Mouse (Mus musculus): ENCODE data around the gene Ctla2b. TPM values are rescaled to one million over a fixed set of nuclear protein-coding genes. Genes with fewer than 3 reads are reported as not detected.
"Not testable (repeated sequence)": the region's sequence is repeated elsewhere in the genome, so short reads cannot be mapped to it uniquely, and the experiment has no call there.

The Ctla2b gene
- 5.3 and 6.1 TPM in 2 replicates for polyA plus RNA-seq (2015; fragmentation: Nextera tagmentation; extraction: Ambion mirVana)

- Histone ChIP-seq H3K27me3 (ENCODE audit: control insufficient read depth, insufficient read depth, low read length) (no peaks in the 10 kb centered on the region), H3K36me3 (ENCODE audit: control insufficient read depth, insufficient read depth) (no peaks in the 10 kb centered on the region), H3K4me3 (ENCODE audit: low read length) (no peak within 1 kb of the TSS), H3K4me2 (ENCODE audit: low read depth, low read length) (no peak within 1 kb of the TSS), H3K9ac (ENCODE audit: low read length) (no peak within 1 kb of the TSS), H3K9me3 (replicated peaks; ENCODE audit: control insufficient read depth, low read length) (no peaks in the 10 kb centered on the region), H3K27ac (ENCODE audit: low read length) (peak within 1 kb of the TSS; percentile 68), H3K4me1 (ENCODE audit: control insufficient read depth, insufficient read depth, low read length) (no peaks in the 10 kb centered on the region)
- peak; percentile 95 for ATAC-seq (replicated peaks; ENCODE audit: extremely low read depth, insufficient read depth, low FRiP score)
- WGBS = 44% methylated on average over 3 of the region's 3 CpGs
Observed at GRCm38 (mm10) chr13:60897328-60897727, at the start of gene Ctla2b. TSS of gene Ctla2b (minus strand) at chr13:60897447.

- 71% methylated on average over 3 of the region's 3 CpGs for WGBS
Observed at GRCm38 (mm10) chr13:60941884-60942283, 44.6 kb upstream of the Ctla2b start, which contains the start of gene Tpbpa. TSS of gene Tpbpa (minus strand) at chr13:60941984.

GRCm38 (mm10) chr13:60936500-60936901, 39.3 kb upstream of the Ctla2b start, which contains the start of the genes Gm49391 and Ctla2a:
TSS of gene Gm49391 (minus strand) at chr13:60936571.
TSS of gene Ctla2a (minus strand) at chr13:60936625.
- 31% methylated on average over 5 of the region's 5 CpGs for WGBS
- H3K4me3 ChIP-seq (ENCODE audit: low read length) = no peak within 1 kb of the TSS
- peak; percentile 96 for ATAC-seq (replicated peaks; ENCODE audit: extremely low read depth, insufficient read depth, low FRiP score)
- no peak within 1 kb of the TSS for H3K4me2 ChIP-seq (ENCODE audit: low read depth, low read length)
- H3K27me3 ChIP-seq (ENCODE audit: control insufficient read depth, insufficient read depth, low read length) = no peaks in the 10 kb centered on the region
- no peaks in the 10 kb centered on the region for H3K9me3 ChIP-seq (replicated peaks; ENCODE audit: control insufficient read depth, low read length)
- peak within 1 kb of the TSS; percentile 69 for H3K27ac ChIP-seq (ENCODE audit: low read length)
- H3K9ac ChIP-seq (ENCODE audit: low read length) = no peak within 1 kb of the TSS
- no peaks in the 10 kb centered on the region for H3K4me1 ChIP-seq (ENCODE audit: control insufficient read depth, insufficient read depth, low read length)
- no peaks in the 10 kb centered on the region for H3K36me3 ChIP-seq (ENCODE audit: control insufficient read depth, insufficient read depth)

More at GRCm38 (mm10) chr13:60941884-60942283, 44.6 kb upstream of the Ctla2b start, which contains the start of gene Tpbpa:
- ATAC-seq (replicated peaks; ENCODE audit: extremely low read depth, insufficient read depth, low FRiP score); H3K36me3 ChIP-seq (ENCODE audit: control insufficient read depth, insufficient read depth); H3K4me2 ChIP-seq (ENCODE audit: low read depth, low read length); H3K9ac ChIP-seq (ENCODE audit: low read length); H3K4me3 ChIP-seq (ENCODE audit: low read length); H3K27me3 ChIP-seq (ENCODE audit: control insufficient read depth, insufficient read depth, low read length); H3K27ac ChIP-seq (ENCODE audit: low read length); H3K4me1 ChIP-seq (ENCODE audit: control insufficient read depth, insufficient read depth, low read length); H3K9me3 ChIP-seq (replicated peaks; ENCODE audit: control insufficient read depth, low read length): not testable (repeated sequence)

- not testable (repeated sequence) for H3K4me3 ChIP-seq (ENCODE audit: low read length); H3K27me3 ChIP-seq (ENCODE audit: control insufficient read depth, insufficient read depth, low read length); H3K4me1 ChIP-seq (ENCODE audit: control insufficient read depth, insufficient read depth, low read length); H3K9ac ChIP-seq (ENCODE audit: low read length); H3K27ac ChIP-seq (ENCODE audit: low read length); H3K9me3 ChIP-seq (replicated peaks; ENCODE audit: control insufficient read depth, low read length); H3K36me3 ChIP-seq (ENCODE audit: control insufficient read depth, insufficient read depth); H3K4me2 ChIP-seq (ENCODE audit: low read depth, low read length); ATAC-seq (replicated peaks; ENCODE audit: extremely low read depth, insufficient read depth, low FRiP score)
- WGBS = 58% methylated on average over 2 of the region's 2 CpGs
Observed at GRCm38 (mm10) chr13:60935490-60935889, 38.2 kb upstream of the Ctla2b start, which contains the start of gene Gm49393. TSS of gene Gm49393 (minus strand) at chr13:60935590.

- not testable (repeated sequence) for H3K27ac ChIP-seq (ENCODE audit: low read length); H3K4me1 ChIP-seq (ENCODE audit: control insufficient read depth, insufficient read depth, low read length); ATAC-seq (replicated peaks; ENCODE audit: extremely low read depth, insufficient read depth, low FRiP score); H3K4me2 ChIP-seq (ENCODE audit: low read depth, low read length); H3K27me3 ChIP-seq (ENCODE audit: control insufficient read depth, insufficient read depth, low read length); H3K36me3 ChIP-seq (ENCODE audit: control insufficient read depth, insufficient read depth); H3K9me3 ChIP-seq (replicated peaks; ENCODE audit: control insufficient read depth, low read length); H3K4me3 ChIP-seq (ENCODE audit: low read length); H3K9ac ChIP-seq (ENCODE audit: low read length)
- 72% methylated on average over 2 of the region's 2 CpGs for WGBS
Observed at GRCm38 (mm10) chr13:60904780-60905179, 7.5 kb upstream of the Ctla2b start, which contains the start of gene Tpbpb. TSS of gene Tpbpb (minus strand) at chr13:60904880.

GRCm38 (mm10) chr13:60896794-60897193, 453 bp downstream of the Ctla2b start, which contains the start of gene Gm49392:
TSS of gene Gm49392 (minus strand) at chr13:60896894.
- 90% methylated on average over 7 of the region's 8 CpGs for WGBS
- H3K9me3 ChIP-seq (replicated peaks; ENCODE audit: control insufficient read depth, low read length); H3K4me3 ChIP-seq (ENCODE audit: low read length); H3K4me1 ChIP-seq (ENCODE audit: control insufficient read depth, insufficient read depth, low read length); H3K9ac ChIP-seq (ENCODE audit: low read length); H3K36me3 ChIP-seq (ENCODE audit: control insufficient read depth, insufficient read depth); H3K4me2 ChIP-seq (ENCODE audit: low read depth, low read length); H3K27me3 ChIP-seq (ENCODE audit: control insufficient read depth, insufficient read depth, low read length); ATAC-seq (replicated peaks; ENCODE audit: extremely low read depth, insufficient read depth, low FRiP score): not testable (repeated sequence)
- H3K27ac ChIP-seq (ENCODE audit: low read length) = peak within 1 kb of the TSS; percentile 68

GRCm38 (mm10) chr13:60895406-60896160, 1.7 kb downstream of the Ctla2b start:
- no peaks in the 10 kb centered on the region for H3K9me3 ChIP-seq (replicated peaks; ENCODE audit: control insufficient read depth, low read length)
- H3K4me3 ChIP-seq (ENCODE audit: low read length) = no peak overlapping the region
- no peak overlapping the region for H3K27ac ChIP-seq (ENCODE audit: low read length)
- H3K27me3 ChIP-seq (ENCODE audit: control insufficient read depth, insufficient read depth, low read length) = no peaks in the 10 kb centered on the region
- H3K4me1 ChIP-seq (ENCODE audit: control insufficient read depth, insufficient read depth, low read length) = no peaks in the 10 kb centered on the region
- H3K4me2 ChIP-seq (ENCODE audit: low read depth, low read length) = no peak overlapping the region
- no peak overlapping the region for H3K9ac ChIP-seq (ENCODE audit: low read length)
- H3K36me3 ChIP-seq (ENCODE audit: control insufficient read depth, insufficient read depth) = no peaks in the 10 kb centered on the region
- ATAC-seq (replicated peaks; ENCODE audit: extremely low read depth, insufficient read depth, low FRiP score) = no peak

GRCm38 (mm10) chr13:60892301-60892700, 4.9 kb downstream of the Ctla2b start:
- H3K4me3 ChIP-seq (ENCODE audit: low read length) = no peak overlapping the region
- H3K36me3 ChIP-seq (ENCODE audit: control insufficient read depth, insufficient read depth) = no peaks in the 10 kb centered on the region
- no peaks in the 10 kb centered on the region for H3K27me3 ChIP-seq (ENCODE audit: control insufficient read depth, insufficient read depth, low read length)
- no peak overlapping the region for H3K9ac ChIP-seq (ENCODE audit: low read length)
- no peaks in the 10 kb centered on the region for H3K4me1 ChIP-seq (ENCODE audit: control insufficient read depth, insufficient read depth, low read length)
- H3K27ac ChIP-seq (ENCODE audit: low read length) = no peak overlapping the region
- no peak overlapping the region for H3K4me2 ChIP-seq (ENCODE audit: low read depth, low read length)
- no peaks in the 10 kb centered on the region for H3K9me3 ChIP-seq (replicated peaks; ENCODE audit: control insufficient read depth, low read length)
- ATAC-seq (replicated peaks; ENCODE audit: extremely low read depth, insufficient read depth, low FRiP score) = no peak
- 86% methylated on average over 1 of the region's 1 CpGs for whole genome bisulfite sequencing

GRCm38 (mm10) chr13:60864281-60864680, 33.0 kb downstream of the Ctla2b start, which contains the start of gene 4930486L24Rik:
TSS of gene 4930486L24Rik (minus strand) at chr13:60864475.
- Histone ChIP-seq H3K27ac (ENCODE audit: low read length) (no peak within 1 kb of the TSS), H3K9me3 (replicated peaks; ENCODE audit: control insufficient read depth, low read length) (no peaks in the 10 kb centered on the region), H3K4me3 (ENCODE audit: low read length) (no peak within 1 kb of the TSS), H3K27me3 (ENCODE audit: control insufficient read depth, insufficient read depth, low read length) (no peaks in the 10 kb centered on the region), H3K4me2 (ENCODE audit: low read depth, low read length) (no peak within 1 kb of the TSS), H3K9ac (ENCODE audit: low read length) (no peak within 1 kb of the TSS), H3K36me3 (ENCODE audit: control insufficient read depth, insufficient read depth) (no peaks in the 10 kb centered on the region), H3K4me1 (ENCODE audit: control insufficient read depth, insufficient read depth, low read length) (no peaks in the 10 kb centered on the region)
- 45% methylated on average over 1 of the region's 1 CpGs for WGBS
- no peak for ATAC-seq (replicated peaks; ENCODE audit: extremely low read depth, insufficient read depth, low FRiP score)
